Mouse (Mus musculus) retina, embryonic 14.5 days (tissue): ENCODE results near the gene Lsamp.

Experiments used
- DNase-seq: peaks from one replicate; pipeline ENCODE4 v3.0.0-alpha.2; 2015; ENCODE audit warnings: low spot score

Lsamp gene

DNA sequence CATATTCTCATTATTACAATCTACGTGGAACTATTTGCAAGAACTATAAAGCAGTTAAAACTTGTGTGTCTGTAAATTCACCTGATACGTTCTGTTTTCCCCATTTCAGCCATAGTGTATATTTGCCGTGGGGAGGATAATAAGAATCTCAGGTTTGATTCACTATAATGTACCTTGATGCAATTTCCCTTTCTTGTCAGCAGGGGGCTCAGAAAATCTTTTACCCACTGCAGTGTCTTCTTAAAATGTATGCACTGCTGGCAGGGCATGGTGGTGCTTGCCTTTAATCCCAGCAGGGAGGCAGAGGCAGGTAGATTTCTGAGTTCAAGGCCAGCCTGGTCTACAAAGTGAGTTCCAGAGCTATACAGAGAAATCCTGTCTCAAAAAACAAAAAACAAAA lies 287.7 kb downstream of the Lsamp start:
- peak; percentile 29 for DNase-seq

DNA sequence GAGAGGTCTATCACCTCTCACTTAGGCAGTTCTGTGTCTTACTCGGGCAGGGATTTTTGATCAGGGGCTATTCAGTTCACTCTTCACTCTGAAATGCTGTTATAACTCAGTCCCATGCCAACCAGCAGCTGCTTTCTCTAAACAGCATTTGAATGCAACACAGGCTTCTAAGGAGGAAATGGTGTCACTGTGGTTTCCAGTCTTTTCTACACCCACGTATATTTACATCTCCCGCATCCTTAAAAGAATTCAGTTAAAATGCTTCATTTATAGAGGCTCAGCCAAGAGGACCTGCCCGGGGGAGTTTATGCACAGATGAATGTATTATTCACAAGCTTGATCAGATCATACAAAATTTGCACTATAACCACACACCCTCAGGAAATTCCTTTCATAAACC lies 306.0 kb downstream of the Lsamp start:
- DNase-seq = no peak

DNA sequence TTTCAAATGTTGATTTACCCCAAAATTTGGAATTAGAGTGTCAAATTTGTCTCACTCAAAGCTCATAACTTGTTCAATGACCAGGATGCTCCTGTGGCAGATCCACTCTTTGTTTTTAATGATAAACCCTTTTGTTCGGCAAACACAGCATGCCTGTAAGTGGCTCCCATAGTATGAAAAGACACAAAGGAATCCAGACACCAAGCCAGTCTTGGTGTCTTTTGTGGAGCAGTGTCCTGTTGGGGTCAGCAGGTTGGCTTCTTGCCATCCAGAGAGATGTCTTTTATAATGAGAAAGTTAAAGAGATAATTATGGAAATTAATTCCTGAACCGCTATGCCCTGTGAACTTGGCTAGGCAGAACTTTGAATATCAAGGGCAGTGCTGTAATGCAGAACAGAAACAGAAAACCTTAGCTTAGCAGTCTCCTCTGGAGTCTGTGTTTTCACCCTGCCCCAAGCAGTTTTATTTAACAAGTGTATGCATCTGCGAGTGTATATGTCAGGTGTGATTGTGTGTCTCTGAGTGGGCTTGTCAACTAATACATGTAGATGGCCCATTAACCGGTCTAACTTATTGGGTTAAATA lies 310.2 kb downstream of the Lsamp start:
- DNase-seq = peak; percentile 17

DNA sequence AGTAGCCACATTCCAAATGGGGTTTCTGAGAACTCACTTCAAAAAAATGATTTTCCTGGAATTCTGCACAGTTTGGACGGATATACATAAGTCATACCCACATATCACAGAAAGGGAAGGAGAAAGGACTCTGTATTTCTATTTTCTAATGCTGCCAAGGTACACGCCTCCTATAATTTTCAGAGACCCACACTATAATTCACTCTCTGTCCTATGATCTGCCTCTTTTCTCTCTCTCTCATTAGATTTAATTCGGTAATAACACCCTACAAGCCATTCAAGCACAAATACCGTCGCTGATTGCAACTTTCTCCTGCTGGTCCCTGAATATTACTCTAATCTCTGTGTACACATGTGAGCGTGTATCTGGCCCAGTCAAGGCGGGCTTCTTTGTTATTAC lies 311.1 kb downstream of the Lsamp start:
- DNase-seq = no peak

DNA sequence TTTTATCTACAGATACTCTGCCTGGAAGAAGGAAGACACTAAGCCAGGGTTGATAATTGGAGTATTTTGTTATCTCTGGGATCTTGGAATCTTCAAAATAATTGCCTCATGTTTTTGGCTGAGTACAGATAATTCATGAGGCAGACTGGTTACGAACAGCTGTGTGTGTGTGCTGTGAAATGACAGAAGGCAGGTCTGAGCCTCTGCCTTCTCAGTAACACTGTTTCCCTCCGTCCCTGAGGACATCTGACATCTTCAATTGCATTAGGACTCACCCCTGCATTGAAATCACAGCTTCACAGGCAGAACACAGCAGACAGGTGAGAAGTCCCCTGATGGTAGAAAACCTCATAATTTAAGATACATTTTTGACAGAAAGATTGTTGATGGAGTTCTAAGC lies 323.5 kb downstream of the Lsamp start:
- peak; percentile 12 for DNase-seq

DNA sequence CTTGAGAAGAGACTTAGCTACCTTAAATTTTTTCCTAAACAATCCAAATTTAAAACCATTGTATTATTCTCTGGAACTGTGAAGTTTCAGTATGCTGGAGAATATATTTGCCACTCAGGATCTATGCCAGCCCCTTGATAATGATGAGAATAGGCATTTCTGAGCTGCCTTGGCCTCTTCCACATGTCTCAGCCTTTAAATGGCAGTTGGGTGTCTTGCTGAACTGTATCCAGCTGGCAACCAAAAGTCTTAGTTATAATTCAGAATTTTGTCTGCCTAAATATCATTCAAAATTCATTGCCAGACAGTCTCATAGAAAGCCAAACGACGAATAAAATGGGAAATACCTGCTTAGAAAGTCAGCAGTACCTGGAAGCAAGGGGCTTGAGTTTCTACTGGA lies 332.0 kb downstream of the Lsamp start:
- no peak for DNase-seq

DNA sequence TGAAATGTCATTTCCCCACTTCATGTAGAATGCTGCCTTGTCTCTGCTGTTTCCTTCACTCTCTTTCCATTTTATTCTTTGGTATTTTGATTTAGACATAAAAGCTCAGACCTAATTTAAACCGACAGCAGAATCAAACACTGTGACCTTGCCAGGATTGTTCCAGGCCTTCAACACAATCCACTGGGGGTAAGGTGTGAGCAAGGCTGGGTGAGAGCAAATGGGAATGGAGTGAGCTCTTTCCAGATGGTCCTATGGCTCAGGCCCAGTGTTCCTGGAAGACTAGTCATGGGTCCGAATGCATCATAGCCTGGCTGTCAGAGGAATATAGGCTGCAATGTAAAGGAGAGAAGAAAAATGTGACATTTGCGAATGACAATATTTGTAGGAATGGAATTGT lies 340.6 kb downstream of the Lsamp start:
- no peak for DNase-seq

DNA sequence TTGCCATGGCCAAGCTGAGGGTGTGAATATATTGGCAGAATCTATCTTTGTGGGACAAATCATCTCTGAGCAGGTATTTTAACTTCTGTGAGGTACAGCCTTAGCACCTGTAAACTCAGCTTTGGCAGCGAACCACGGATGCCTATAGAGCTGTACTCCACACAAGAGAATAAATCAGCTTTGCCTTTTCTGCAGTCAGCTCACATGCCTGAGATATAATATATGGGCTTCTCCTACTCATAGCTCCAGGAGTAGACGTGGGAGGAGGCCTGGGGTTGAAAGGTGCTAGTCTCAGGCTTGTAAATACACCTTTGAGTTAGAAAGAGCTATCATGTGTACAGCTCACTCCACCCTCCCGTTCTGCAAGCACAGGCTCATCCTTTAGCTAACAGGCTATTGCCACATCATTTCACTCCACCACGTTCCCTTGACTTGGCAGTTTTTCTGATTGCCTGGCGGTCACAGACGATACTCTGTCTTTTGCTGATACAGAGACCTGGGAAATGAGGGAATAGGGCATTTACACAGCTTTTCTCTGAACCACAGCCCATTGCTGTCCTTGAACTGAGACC lies 344.2 kb downstream of the Lsamp start:
- no peak for DNase-seq

DNA sequence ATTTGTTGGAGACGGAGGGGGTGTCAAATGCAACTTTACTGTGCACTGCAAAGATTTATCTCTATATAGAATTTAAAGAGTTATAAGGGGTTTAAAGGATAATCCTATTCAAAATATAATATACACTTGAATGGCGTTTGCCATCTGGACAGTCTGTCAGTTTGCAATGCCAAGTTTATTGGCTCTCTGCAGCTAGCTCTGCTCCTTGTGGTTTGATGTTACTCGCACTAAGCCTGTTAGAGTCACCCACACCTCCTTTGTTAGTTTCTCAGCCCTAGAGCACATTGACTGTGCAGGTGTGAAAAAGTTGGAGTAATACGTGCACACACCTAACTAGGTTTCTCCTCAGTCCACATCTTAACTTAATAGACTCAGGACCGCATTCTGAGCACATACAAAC lies 385.5 kb downstream of the Lsamp start:
- no peak for DNase-seq

DNA sequence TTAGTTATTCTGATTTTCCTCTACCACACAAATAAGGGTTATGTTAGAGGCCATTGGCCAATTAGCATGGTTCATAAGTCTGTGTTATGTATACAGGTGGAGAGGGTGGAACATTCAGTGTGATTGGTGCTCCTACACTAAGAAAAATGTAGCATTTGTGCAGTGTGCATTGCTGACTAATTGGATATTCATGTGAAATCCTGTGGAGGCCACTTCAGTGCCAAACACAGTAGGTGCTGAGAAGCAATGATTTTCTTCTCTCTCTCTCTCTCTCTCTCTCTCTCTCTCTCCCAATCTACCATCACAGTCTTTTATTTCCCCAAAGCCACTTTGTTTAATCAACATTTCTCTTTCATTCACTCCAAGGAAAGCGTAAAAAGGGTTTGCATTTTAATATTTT lies 387.1 kb downstream of the Lsamp start:
- no peak for DNase-seq

DNA sequence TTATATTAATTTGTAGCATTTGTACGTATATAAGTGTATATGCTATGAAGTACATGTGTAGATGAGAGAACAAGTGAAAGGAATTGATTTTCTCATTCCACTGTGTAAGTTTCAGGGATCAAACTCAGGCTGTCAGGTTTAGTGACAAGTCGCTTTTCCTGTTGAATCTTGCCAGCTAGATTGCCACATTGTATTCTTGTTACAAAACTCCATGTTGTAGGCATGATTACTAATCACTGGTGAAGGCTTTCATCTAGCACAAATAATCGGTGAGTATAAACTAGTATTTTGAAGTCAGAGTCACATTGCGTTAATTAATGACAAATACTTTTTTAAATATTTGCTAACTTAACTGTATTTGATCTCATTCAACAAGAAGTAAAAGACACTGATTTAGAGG lies 391.2 kb downstream of the Lsamp start:
- DNase-seq = no peak

DNA sequence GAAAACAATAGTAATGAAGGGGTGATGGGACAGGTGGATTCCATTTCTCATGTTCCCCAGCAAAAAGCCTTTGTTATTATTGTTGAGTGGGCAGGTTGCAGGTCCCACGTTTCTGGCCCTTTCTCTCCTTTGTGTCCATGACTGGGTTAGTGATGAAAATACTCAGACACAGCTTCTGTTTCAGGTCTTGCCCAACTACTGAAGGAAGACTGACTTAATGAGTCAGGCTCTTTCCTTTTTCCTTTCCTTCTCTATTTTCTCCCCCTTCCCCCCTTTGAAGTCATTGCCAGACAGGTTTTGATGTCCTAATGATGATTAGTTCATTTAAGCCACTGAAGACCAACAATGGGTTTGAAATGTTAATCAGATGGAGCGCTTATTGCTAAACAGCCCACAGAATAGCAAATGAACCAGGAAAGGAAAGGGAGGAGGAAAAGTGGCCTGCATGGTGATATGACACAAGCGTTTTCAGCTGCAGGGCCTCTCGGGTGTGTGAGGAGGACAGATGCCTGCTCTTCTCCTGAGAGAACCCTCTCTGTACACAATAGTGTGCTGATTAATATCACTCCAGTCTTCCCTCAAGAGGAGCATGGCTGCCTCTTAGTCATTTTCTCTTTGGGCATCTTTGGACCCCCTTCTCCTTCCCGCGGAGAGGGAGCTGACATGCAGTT lies 393.1 kb downstream of the Lsamp start:
- DNase-seq = no peak

DNA sequence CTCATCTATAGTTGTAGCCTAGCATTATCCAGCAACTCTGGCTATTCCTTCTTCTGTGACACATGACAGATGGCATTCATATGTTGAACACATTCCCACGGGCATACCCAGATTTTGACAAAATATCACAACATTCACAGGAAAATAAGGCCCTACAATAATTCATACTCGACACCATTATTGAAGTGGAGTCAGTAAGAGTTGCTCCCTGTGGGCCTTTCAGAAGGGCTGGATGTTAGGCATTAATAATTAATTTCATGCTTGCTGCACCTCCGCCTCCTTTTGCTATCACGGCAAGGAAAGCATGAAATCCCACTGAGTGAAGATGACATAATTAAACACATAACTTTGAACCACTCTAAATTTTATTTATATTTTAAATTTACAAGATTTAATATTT lies 407.9 kb downstream of the Lsamp start:
- peak; percentile 55 for DNase-seq

DNA sequence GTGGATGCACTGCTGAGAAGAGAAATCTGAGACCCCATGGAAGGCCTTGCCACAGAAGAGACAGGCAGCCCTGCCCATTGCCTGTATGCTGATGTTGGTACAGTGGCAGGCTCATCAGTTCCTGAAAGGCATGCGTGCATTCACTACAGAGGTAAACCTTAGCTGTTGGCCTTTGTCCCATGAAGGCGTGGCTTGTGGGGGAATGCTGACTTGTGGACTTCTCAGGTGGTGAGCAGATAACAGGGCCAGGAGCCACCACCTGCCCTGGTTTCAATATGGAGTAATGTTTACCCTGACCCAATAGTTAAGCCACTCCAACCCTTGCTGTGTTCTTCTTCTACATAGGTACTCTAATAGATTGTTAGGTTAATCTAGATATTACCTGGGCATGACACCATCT lies 415.4 kb downstream of the Lsamp start:
- no peak for DNase-seq

DNA sequence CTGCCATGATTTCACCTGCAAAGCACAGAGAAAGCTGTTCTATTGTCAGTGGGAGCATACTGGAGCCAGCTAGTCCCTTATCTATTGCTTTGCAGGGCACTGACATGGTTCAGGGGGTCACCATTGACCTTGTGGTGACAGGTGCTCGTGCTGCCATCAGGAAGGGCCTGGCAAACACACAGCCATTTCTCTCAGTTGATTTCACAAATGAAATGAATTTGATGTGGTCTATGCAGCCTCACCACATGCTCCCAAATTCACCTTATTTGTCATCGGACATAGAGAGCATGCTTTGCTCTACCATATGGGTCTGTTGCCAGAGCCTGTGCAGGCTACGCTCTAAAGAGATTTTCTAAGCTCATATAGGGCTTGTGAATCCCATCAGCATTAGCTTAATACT lies 450.1 kb downstream of the Lsamp start:
- DNase-seq = no peak

DNA sequence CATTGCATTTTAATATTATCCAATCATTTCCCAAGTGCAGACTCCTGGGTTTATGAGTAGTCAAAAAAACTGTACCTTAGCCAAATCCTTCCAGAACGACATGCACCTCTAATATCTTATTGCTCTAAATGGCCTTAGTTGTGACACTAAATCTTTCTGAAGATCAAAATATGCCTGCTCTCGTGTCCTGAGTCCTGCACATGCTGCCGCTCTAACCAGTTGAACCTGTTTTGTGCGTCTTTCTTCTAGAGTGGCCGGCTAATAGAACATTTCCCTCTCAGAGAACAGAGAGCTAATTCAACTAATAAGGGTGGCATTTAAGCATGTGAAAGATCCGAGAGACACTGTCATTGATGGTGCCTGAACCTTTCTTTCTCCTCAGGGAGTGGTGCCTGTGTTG lies 452.3 kb downstream of the Lsamp start:
- no peak for DNase-seq

DNA sequence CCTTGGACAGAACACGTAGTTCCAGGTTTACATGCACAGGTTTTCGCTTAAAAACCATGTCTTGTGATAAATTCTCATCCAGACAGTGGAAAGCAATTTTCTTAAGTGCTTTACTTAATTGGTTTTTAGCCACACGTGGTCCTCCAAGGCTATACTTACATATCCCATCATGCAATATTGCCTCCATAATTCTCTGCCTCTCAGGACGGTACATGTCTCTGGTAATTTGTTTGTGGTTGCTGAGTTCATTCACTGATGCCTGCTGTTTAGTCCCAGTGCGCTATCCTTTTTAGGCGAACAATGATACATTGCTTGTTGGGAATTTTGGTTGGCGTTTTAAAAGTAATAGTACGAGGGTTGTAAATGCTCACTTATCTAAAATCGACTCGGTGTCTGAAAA lies 453.7 kb downstream of the Lsamp start:
- DNase-seq = no peak

DNA sequence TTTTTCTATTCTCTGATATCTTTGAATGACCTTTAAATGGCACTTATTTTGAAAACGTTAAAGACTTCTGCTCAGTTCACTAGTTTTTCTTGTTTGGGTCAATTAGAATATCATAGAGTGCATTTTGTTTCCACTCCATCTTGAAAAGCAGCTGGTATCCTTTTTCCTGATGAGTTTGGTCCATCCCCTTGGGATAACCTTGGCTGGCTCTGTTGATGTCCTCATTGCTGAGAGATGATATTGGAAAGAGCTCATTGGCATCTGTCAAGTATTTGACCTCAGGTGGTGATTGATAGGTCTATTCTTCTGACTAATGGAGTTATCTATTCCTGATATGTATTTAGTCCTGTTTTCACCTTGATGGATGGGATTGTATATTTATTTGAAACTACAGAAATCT lies 454.7 kb downstream of the Lsamp start:
- no peak for DNase-seq

DNA sequence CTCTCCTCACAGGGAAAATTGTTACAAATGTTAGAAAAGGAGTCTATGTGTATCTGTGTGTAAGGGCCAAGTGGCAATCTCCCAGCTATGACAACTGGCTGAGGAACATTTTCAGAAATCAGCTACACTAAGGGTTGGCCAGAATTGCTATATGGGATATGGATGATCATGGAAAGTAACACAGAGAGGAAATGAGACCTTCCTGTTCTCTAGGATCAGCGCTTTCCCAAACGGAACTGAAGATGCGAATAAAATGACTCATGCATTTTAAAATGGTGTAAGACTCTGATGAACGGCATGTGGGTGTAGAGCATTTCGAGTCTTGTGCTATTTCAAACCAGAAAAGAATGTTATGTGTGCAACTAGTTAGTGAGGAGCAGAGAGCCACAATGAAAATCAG lies 462.4 kb downstream of the Lsamp start:
- no peak for DNase-seq

DNA sequence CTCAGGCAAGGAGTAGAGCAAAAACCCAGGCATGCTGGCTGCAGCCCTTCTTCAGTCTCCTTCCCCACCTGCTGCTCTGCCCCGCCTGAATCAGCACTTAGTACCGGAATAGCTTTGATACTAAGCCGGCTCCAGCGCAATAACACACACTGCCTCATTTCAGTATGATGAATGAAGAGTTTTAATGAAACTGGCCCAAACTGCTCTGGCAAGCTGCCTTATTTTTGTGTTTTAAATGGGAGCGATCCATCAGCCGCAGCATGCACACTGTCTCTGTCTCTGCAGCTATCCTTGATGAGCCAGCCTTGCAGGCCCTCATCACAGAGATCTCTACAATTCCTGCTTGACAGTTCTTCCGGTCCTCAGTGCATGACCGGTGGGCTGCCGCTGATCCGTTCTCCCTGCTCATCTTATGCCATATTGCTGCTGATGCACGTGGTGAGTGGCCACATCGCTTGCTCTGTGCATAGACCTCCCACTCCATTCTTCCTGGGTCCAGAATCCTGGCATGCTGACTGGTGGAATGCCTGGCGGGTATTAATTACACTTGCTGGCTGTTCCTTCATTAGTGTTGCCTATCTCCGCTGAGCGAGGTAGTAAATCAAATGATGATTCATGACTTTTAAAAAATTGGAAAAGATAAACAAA lies 479.4 kb downstream of the Lsamp start:
- DNase-seq = no peak

DNA sequence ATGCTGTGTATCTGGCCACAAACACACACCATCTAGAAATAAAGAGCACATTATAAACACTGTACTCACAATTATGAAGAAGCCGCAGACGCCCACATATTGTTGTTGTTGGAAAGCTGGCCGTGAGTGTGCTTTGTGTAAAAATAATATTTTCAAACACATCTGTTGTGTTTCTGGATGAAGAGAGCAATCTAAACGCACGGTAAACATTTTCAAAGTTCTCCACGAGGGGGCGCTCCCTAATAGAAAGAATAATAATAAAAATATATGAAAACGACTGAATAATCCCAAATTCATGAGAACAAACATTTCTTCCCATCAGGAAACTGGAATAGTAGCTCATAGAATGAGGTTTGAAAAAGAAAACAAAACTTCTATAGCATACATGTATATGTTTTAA lies 482.4 kb downstream of the Lsamp start:
- DNase-seq = peak; percentile 75

DNA sequence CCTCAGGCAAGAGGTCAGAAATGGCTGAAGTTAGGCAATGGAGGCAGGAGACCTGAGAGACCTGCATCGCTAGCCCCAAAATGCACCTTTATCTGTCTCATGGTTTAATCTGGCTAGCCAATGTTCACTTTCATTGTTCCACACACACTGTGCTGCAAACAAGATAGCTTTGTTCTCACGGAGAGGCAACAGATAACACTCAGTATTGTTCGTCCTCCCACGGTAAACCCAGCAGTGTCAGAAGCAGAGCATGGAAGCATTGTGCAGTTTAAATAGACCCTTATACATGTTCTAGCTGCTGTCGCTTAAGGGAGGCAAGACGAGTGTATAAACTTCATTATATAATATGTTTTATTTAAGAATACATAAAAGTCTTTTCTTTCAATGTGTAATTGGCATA lies 486.8 kb downstream of the Lsamp start:
- no peak for DNase-seq

DNA sequence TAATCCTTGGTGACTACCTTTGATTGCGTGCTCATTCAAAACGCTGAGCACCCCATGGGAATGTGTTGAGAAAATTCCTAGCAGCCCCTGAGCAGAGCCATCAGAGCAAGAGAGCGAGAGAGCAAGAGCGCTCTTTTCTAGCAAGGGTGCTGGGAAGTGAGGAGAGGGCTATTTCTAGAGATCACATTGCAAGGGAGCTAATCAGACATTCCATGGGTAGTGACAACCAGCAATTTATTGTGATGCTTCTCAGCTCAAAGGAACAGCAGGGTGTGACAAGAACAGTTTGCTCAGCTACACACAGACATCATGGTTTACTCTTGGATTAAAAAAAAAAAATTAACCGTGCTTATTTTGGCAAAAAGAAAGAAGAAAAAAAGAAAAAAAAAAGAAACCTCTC lies 487.8 kb downstream of the Lsamp start:
- DNase-seq = no peak

DNA sequence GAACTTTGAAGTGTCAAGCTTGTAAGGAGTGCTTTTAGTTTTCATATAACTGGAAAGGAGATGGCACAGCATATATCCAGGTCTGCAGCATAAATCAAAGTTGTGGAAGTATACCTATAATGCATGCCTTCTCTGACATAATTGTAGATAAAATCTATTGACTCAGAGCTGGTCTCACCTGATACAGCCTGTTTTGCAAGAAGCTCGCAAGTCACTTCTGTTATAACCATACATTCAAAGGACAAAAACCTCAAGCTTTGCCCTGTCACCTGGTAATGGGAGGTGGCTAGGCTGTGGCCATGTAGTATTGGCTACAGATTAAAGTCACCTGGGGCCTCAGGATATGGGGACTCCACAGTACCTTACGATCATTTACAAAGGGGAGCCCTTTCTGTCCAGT lies 507.4 kb downstream of the Lsamp start:
- no peak for DNase-seq
